Mouse (Mus musculus): ENCODE results near the gene Taf1a. TPM values are rescaled to one million over a fixed set of nuclear protein-coding genes. Genes with fewer than 3 reads are reported as not detected.
"Not testable (repeated sequence)": the region's sequence is repeated elsewhere in the genome, so short reads cannot be mapped to it uniquely, and the experiment has no call there.

Taf1a gene
- total RNA-seq, 2 experiments from 2014 or later, result 9.6 to 13.0 TPM

DNA sequence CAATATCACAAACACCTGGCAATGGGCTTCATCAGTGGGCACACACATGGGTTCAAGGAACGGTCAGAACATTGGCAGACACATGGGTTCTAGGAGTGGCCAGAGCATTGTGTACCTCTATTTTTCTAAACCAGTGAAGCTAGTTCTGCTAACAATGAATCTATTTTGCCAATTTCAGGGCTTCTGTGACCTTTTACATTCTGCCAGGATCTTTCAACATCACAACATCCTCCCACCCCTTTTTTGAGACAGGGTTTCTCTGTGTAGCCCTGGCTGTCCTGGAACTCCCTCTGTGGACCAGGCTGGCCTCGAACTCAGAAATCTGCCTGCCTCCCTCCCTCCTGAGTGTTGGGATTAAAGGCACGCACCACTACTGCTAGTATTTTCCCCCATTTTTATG lies 1.4 kb upstream of the Taf1a start:
- not testable (repeated sequence) for DNase-seq
- intact Hi-C loops (cut with DNase I), result loop anchor here (2.0 kb wide), 1 partner anchor 19 kb away; the partner anchor contains the start of gene Mia3

DNA sequence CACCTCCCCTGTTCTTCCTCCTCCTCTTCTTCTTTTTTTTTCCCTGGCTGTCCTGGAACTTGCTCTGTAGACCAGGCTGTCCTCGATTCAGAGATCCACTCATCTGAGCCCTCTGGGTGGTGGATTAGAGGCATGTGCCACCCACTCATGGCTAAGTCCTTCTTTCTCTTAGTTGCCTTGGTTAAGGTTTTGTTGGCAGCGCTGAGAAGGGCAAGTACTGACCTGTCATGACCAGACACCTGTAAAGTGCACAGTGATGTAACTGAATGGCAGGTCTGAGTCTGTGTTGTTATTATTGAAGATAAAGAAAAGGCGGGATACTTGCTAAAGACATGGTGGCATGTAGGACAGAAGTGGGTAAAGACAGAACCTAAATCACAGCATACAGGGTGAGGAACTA lies 14.6 kb downstream of the Taf1a start:
- intact Hi-C loops (cut with DNase I), result no loop called here
- DNase-seq, result no peak

- intact Hi-C loops (cut with DNase I), result no loop called here
- DNase-seq, result no peak
These were observed 25.4 kb downstream of the Taf1a start for GRCm38 (mm10) chr1:183414081-183414727.

DNA sequence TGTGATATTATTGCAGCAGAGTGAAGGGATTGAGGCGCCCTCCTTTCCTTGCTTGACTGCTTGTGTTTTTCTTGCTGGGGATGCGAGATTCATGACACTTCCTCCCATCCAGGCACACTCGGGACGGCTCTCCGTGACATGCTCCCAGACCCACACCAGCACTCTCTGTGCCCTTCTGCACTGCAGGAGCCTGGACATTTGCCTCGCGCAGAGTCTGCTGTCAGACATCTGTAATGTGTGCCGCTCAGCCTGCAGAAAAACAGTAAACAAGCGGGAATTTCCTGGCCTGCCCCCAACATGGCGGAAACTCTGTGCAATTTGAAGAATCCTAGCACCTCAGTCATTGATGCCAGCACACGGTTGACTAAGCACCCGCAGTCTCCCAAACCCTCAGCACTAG lies 29.1 kb downstream of the Taf1a start, which contains the start of gene Hhipl2:
Gene Hhipl2 (plus strand): TSS at position 343 of the 400 bp plus-strand sequence.
- intact Hi-C loops (cut with DNase I), result no loop called here
- no peak for DNase-seq

DNA sequence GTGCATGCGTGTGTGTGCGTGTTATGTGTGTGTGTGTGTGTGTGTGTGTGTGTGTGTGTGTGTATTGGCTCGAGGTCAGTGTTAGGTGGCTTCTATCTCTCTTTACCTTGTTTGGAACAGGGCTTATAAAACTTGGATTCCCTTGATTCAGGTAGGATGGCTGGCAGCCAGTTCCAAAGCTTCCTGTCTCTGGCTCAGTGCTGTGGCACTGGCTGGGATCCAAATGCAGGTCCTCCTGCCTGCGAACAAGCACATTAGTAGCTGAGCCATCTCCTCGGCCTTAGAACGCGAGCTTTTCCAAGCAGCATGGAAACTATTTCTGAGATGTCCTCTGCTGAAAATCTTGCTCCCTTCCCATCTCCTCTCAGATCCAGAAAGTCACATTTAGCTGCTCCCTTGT lies 31.0 kb downstream of the Taf1a start:
- no peak for DNase-seq

DNA sequence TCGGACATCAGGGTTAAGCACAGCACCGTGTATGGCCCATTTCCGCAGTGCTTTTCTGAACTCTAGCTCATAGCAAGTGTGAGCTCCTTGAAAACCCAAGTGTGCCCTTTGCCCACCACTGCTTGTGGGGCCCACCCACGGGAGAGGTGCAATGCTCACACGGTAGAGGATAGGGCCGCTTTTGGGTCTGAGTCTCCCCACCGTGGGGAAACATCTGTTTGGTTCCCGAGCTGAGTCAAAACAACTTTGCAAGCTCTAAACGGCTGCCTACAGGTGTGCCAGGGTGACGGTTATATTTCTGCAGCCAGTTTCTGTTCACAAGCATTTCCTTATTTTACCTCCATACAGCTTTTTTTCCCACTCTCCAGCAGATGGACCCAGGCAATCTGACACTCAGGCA lies 31.5 kb downstream of the Taf1a start:
- no peak for DNase-seq
- intact Hi-C loops (cut with DNase I), result loop anchor here (5.0 kb wide), 1 partner anchor 63 kb away; no protein-coding TSS in a partner anchor

More for the DNA sequence above, 31.0 kb downstream of the Taf1a start:
- intact Hi-C loops (cut with DNase I), result loop anchor here (5.0 kb wide), 1 partner anchor 62 kb away; no protein-coding TSS in a partner anchor

DNA sequence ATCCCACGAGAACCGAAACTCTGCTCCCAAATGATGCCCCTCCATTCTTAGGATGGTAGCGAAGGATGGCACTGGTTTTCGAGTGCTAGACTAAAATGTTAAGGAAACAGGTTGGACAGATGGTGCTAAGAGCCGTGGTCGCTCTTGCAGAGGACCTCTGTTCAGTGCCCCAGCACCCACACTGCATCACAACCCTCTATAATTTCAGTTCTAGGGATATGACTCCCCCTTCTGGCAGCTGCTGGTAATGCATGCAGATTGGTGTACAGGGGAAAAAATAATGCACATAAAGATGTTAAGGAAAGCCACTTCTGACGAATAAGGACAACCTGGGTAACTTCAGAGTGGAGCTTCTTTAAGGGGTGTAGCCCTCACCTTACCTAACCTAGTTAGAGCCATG lies 35.3 kb downstream of the Taf1a start:
- DNase-seq, result no peak
- intact Hi-C loops (cut with DNase I), result loop anchor here (5.0 kb wide), 1 partner anchor 67 kb away; no protein-coding TSS in a partner anchor

GRCm38 (mm10) chr1:183434918-183435317 lies 46.1 kb downstream of the Taf1a start:
- intact Hi-C loops (cut with DNase I), result no loop called here
- DNase-seq, result no peak

DNA sequence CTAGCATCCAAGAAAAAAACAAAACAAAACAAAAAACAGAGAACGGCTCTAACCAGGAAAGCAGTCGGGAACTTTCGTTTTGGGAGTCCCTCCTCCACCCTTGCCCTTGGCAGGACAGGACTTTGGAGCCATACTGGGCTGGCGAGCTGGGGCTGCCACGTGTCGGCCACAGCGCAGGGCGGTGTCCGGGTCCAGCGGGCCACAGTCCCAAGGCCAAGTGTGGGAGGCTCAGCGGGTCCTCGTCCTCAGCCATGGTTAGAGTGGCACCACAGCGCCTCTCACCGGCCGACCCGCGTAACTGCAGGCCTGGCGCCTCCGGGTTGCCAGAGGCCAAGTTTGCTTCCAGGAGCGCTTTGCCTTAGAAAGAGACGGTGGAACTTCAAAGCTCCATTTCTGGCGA lies 50.3 kb downstream of the Taf1a start:
- peak; percentile 90 to 93 for DNase-seq
- intact Hi-C loops (cut with DNase I), result loop anchor here (1.0 kb wide), 1 partner anchor 89 kb away; no protein-coding TSS in a partner anchor

DNA sequence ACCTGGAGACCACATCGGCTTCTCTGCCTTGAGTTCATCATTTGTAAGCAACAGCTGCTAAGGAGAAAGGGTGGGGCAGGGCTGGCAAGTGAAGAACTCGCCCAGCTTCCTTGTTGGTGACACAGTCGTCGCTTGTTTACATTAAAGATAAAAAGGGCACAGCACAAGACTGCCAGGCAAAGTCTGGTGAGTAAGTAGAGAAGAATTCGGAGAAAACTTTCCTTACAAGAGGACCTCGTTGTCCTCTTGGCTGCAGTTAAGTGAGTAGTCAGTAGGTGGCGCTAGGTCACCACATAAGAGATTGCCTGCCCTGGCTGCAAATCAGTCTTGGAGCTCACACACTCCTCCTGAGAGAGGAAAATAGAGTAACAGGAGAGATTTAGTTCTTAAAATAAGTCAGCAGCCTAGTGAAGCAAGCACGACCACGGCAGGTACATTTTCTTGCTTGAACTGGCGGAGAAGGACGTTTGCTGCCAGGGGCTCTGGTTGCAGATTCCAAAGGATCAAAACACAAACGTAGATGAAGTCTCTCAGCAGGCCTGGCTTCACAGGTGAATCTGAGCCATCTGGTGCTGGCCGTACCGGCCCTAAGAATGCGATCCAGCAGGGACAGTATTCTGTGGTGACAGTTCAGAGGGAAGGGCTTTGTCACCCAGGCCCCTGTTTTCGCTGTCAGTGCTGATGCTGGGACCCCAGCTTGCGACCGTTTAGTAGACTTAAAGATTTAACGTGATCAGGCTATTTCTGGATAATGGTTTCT lies 53.4 kb downstream of the Taf1a start:
- DNase-seq, result peak; percentile 77 to 87
- intact Hi-C loops (cut with DNase I), result loop anchor here (1.0 kb wide), 1 partner anchor 215 kb away; no protein-coding TSS in a partner anchor

- intact Hi-C loops (cut with DNase I), result no loop called here
- DNase-seq, result no peak
These were observed 64.3 kb downstream of the Taf1a start for GRCm38 (mm10) chr1:183453066-183453465.

Other genes with a start within 250 kb of the Taf1a start
- 1 to 10 TPM; 7.5 to 8.5 TPM for gene Disp1, start 167.5 kb upstream of the Taf1a start, total RNA-seq (2021)
- gene Aida, start 92.4 kb upstream of the Taf1a start, total RNA-seq (2021), result 10 to 100 TPM; 22.4 to 28.4 TPM
- gene Brox, start 91.7 kb upstream of the Taf1a start, total RNA-seq (2021), result 10 to 100 TPM; 36.1 to 40.1 TPM
- gene Mia3, start 19.4 kb upstream of the Taf1a start, total RNA-seq (2021), result 100 to 1,000 TPM; 104 to 115 TPM
- under 1 TPM in 1 of 2 experiments, not detected in 1; 0.07 TPM for gene Hhipl2, start 29.2 kb downstream of the Taf1a start, total RNA-seq (2021)